Mouse (Mus musculus) intestine, embryonic 14.5 days (tissue): ENCODE measurements around the gene Prpf6. TPM values are rescaled to one million over a fixed set of nuclear protein-coding genes. Genes with fewer than 3 reads are reported as not detected.

Experiments used
- ATAC-seq: fragments of 200-750 bp; cut with Nextera tagmentation; replicated peaks from 2 replicates; pipeline ENCODE4 v1.8.0; 2017; ENCODE audit warnings: low read depth, moderate number of reproducible peaks, moderate TSS enrichment, moderate library complexity; ENCODE audit not compliant: low FRiP score, low TSS enrichment
- DNase-seq: peaks from one replicate; pipeline ENCODE4 v3.0.0-alpha.2; 2018; ENCODE audit warnings: low spot score
- H3K27ac ChIP-seq: fragments of 300-500 bp; sonication (generic); 2 replicates; pipeline ENCODE4 v1.5.1; 2014; ENCODE audit warnings: low read depth, mild to moderate bottlenecking, control low read depth
- H3K27me3 ChIP-seq: fragments of 300-500 bp; sonication (generic); replicated peaks from 2 replicates; pipeline ENCODE4 v1.6.1; 2014; ENCODE audit warnings: low read length, control low read depth; ENCODE audit not compliant: control insufficient read depth, insufficient read depth
- H3K36me3 ChIP-seq: fragments of 300-500 bp; sonication (generic); 2 replicates; pipeline ENCODE4 v1.6.1; 2014; ENCODE audit warnings: low read length, control low read depth; ENCODE audit not compliant: control insufficient read depth, insufficient read depth
- H3K4me1 ChIP-seq: fragments of 300-500 bp; sonication (generic); replicated peaks from 2 replicates; pipeline ENCODE4 v1.6.1; 2014; ENCODE audit warnings: low read length, control low read depth, mixed read lengths; ENCODE audit not compliant: control insufficient read depth, insufficient read depth
- H3K4me2 ChIP-seq: fragments of 300-500 bp; sonication (generic); 2 replicates; pipeline ENCODE4 v1.6.1; 2014; ENCODE audit warnings: low read length
- H3K4me3 ChIP-seq: fragments of 300-500 bp; sonication (generic); 2 replicates; pipeline ENCODE4 v1.5.1; 2014; ENCODE audit warnings: low read depth, low read length, control low read depth, mixed read lengths
- H3K9ac ChIP-seq: fragments of 300-500 bp; sonication (generic); 2 replicates; pipeline ENCODE4 v1.6.1; 2014; ENCODE audit warnings: mild to moderate bottlenecking, low read length
- H3K9me3 ChIP-seq: fragments of 300-500 bp; sonication (generic); 2 replicates; pipeline ENCODE4 v1.6.1; 2016; ENCODE audit warnings: low read length, control low read depth; ENCODE audit not compliant: control insufficient read depth
- WGBS: fragments of 180-500 bp; shearing (Covaris S2); extraction: QIAGEN DNeasy Blood & Tissue Kit; methylation state at CpG from one replicate; pipeline ENCODE4 v1.1.7; 2014; 5-methylcytosine and 5-hydroxymethylcytosine counted together
- polyA plus RNA-seq: library from polyadenylated mRNA; unstranded; fragments of >200 nt; fragmentation: Nextera tagmentation; extraction: Ambion mirVana; gene quantifications from 2 replicates; pipeline ENCODE4 v1.2.1, GENCODE M21; 2014

Gene Prpf6
- polyA plus RNA-seq, 1 experiment from 2014 or later = 53.6 TPM

DNA sequence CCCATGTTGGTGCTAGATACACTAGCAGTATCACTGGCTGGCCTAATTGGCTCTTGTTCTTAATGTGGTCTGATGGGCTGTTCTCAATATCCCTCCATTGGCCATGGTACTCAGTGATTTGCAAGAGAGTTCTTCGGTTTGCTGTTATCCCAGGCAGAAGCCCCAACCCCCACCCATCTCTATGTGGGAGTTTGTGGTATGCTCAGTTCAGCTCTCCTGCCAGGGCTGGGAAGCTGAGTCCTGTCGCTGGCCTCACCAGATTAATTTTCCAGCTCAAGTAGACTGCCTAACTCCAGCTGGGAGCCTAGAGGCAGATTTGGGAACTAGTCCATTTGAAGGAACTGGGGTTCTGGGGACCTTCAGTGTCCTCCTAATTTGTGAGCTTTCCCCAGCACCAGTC, 65.8 kb downstream of the Prpf6 start:
- no peak for ATAC-seq
- H3K4me2 ChIP-seq = no peak overlapping the region
- H3K4me3 ChIP-seq = no peak overlapping the region
- H3K36me3 ChIP-seq = peaks cover 48% of the 10 kb centered on the region
- H3K9me3 ChIP-seq = no peaks in the 10 kb centered on the region
- no peak for DNase-seq
- 70% methylated on average over 2 of the region's 2 CpGs for WGBS
- no peak overlapping the region for H3K27ac ChIP-seq
- H3K4me1 ChIP-seq = no peaks in the 10 kb centered on the region
- no peak overlapping the region for H3K9ac ChIP-seq
- no peaks in the 10 kb centered on the region for H3K27me3 ChIP-seq

DNA sequence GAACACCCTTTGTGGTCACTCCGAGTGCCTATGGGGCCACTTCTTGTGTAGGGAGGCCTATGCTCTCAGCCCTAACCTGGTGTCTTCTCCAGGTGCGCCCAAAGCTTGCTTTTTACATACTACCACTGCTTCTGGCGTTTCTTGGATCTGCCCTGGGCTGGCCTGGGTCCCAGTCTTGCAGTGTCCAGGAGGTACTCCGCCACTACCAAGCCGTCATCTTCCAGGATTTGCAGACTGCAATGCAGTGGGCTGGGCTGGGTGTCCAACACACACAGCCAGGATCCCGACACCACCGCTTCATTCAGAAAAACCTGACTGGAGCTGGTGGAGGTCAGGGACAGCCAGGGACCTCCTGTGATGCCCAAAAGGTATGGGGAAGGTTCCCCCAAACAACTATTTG, 66.9 kb downstream of the Prpf6 start:
- peaks cover 37% of the 10 kb centered on the region for H3K36me3 ChIP-seq
- no peak for ATAC-seq
- 83% methylated on average over 7 of the region's 7 CpGs for WGBS
- no peak overlapping the region for H3K4me2 ChIP-seq
- no peak overlapping the region for H3K27ac ChIP-seq
- no peak overlapping the region for H3K9ac ChIP-seq
- DNase-seq = no peak
- H3K4me3 ChIP-seq = no peak overlapping the region
- no peaks in the 10 kb centered on the region for H3K27me3 ChIP-seq
- H3K9me3 ChIP-seq = no peaks in the 10 kb centered on the region
- no peaks in the 10 kb centered on the region for H3K4me1 ChIP-seq

DNA sequence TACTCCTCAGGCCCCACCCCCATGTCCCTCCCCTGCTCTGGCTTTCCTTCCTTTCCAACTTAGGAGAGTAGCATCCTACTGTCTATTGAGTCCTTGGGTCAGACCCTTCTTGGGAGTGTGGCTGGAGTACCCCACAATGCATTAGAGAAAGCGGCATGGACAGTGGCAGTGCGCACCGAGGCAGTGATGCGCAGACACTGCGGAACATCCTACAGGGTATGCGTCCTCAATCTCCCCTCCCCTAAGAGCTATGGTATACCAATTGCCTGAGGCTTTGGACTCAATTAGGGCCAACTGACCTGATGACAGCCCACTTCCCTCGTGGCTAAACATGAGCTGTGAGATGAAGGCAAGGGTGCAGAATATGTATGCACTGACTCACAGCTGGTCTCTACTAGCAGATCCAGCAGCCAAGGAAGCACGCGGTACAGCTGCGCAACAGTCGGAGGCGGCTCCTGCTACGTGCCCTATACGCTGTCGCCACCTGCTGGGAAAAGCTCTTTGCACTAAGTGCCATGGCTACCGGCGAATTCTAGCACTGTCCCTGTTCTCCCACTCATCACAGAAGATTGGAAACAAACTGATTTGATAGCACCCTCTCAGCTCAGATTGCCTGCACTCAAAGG, 67.4 kb downstream of the Prpf6 start:
- ATAC-seq (peak; percentile 41), DNase-seq (peak; percentile 73)
- Histone ChIP-seq H3K4me1 (no peaks in the 10 kb centered on the region), H3K9ac (no peak overlapping the region), H3K27ac (no peak overlapping the region), H3K36me3 (peaks cover 32% of the 10 kb centered on the region), H3K9me3 (no peaks in the 10 kb centered on the region), H3K4me2 (no peak overlapping the region), H3K4me3 (no peak overlapping the region), H3K27me3 (no peaks in the 10 kb centered on the region)
- 46% methylated on average over 17 of the region's 17 CpGs for WGBS

DNA sequence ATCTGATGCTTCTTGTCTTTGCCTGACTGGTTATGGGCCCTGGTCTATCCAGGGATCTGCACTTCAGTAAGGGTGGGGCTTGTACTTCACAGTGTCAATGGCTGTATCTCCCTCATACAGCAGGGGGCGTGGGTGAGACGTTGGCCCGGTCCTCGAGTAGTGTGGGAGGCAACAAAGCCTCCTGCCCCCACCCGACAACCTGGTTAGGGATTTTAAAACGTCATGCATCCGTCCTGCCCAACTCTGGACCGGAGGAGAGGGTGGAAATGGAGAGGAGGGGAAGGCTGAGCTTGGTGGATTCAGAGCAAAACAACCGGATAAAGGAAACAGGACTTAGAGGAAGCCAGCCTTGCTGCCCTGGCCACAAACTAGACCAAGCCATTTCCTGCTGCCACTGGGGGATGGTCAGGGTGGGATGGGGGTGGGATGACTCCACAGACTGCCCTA, 68.0 kb downstream of the Prpf6 start:
- H3K9me3 ChIP-seq = no peaks in the 10 kb centered on the region
- H3K27me3 ChIP-seq = no peaks in the 10 kb centered on the region
- no peak overlapping the region for H3K9ac ChIP-seq
- 13% methylated on average over 9 of the region's 9 CpGs for WGBS
- peak; percentile 82 for DNase-seq
- peaks cover 26% of the 10 kb centered on the region for H3K36me3 ChIP-seq
- H3K27ac ChIP-seq = no peak overlapping the region
- H3K4me1 ChIP-seq = no peaks in the 10 kb centered on the region
- no peak overlapping the region for H3K4me3 ChIP-seq
- peak; percentile 73 for ATAC-seq
- H3K4me2 ChIP-seq = no peak overlapping the region

DNA sequence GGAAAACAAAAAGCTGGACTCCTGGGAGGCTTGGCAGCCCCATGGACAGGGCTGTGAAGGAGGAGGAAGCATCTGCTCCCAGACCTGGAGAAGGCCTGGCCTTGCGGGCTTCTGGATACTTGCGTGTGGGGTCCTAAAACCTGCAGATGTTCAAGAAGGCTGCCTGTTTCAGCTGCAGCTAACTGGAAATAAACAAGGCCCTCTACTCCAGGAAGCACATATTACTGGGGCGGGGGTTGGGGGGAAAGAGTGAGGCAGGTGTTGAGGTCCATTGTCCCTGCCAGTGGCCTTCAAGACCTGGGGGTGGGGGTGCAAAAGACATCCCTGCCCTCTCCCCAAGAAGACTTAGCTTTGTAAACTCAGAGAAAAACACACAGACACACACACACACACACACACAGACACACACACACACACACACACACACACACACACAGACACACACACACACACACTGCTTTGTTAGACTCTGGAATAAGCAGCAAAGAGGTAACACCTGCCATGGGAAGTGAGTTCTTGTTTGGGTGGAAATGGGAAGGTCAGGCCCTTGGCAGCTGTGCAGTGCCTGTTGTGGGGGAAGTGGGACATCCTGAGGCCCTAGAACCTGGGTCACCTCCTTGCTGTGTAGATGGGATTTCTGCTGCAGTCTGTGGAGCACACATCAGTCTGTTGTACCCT, 71.1 kb downstream of the Prpf6 start:
- whole genome bisulfite sequencing = 87% methylated on average over 3 of the region's 3 CpGs

DNA sequence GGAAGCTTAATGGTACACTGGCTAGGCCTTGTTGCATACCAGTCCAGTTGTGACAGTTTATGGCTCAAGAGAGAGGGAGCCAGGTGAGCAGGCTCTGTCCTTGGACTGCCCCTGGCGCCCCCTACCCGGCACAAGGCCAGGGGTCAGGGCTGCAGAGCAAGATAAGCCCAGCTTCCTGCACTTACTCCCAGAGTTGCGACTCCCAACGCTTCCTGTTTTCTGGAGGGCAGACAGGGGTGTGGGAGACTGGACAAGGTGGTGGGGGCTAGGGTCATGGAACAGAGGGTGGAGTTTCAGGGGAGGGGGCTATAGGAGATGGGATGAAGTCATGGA, 71.6 kb downstream of the Prpf6 start:
- H3K27ac ChIP-seq = no peak overlapping the region
- 17% methylated on average over 4 of the region's 4 CpGs for WGBS
- H3K27me3 ChIP-seq = peaks cover 7% of the 10 kb centered on the region
- H3K4me2 ChIP-seq = no peak overlapping the region
- H3K9ac ChIP-seq = no peak overlapping the region
- no peaks in the 10 kb centered on the region for H3K4me1 ChIP-seq
- H3K9me3 ChIP-seq = no peaks in the 10 kb centered on the region
- no peak overlapping the region for H3K4me3 ChIP-seq
- H3K36me3 ChIP-seq = no peaks in the 10 kb centered on the region
- ATAC-seq = no peak
- DNase-seq = no peak

More for the DNA sequence above, 71.1 kb downstream of the Prpf6 start:
- no peaks in the 10 kb centered on the region for H3K36me3 ChIP-seq
- no peak overlapping the region for H3K9ac ChIP-seq
- H3K4me3 ChIP-seq = no peak overlapping the region
- peak overlapping the region; percentile 27; the same call in 1 of the 2 replicates for H3K27ac ChIP-seq
- no peaks in the 10 kb centered on the region for H3K4me1 ChIP-seq
- no peak overlapping the region for H3K4me2 ChIP-seq
- DNase-seq = no peak
- no peak for ATAC-seq
- H3K9me3 ChIP-seq = no peaks in the 10 kb centered on the region
- peaks cover 2% of the 10 kb centered on the region; the same call in 1 of the 2 replicates for H3K27me3 ChIP-seq

DNA sequence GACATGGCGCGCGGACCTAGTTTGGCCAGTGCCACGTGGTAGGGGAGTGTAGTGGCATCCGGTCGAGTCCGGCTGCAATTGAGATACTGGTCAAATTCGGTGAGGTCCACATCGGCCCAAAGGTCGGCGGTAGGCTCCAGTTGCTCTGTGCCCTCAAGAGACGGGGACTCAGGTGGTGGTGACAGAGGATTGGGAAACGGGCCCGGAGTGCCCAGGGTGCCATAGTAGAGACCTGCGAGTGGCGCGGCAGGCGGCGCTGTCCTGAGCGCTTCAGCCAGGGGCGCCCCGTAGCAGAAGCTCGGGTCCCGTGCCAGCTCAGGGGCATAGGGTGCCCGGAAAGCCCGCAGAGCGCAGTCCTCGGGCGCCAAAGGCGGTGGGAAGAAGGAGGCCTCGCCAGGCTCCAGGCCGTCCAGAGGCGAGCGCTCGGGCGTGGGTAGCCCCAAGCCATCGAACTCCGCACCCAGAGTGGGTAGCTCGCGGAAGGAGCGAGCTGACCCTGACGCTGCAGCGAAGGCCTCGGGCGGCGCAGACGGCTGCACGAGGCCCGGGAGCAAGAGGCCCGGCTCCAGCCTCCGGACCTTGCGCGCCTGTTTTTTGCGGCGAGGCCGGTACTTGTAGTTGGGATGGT, 78.7 kb downstream of the Prpf6 start:
- Histone ChIP-seq H3K27me3 (peaks cover 64% of the 10 kb centered on the region), H3K9ac (peak overlapping the region; percentile 38; the same call in 1 of the 2 replicates), H3K4me1 (peaks cover 1% of the 10 kb centered on the region; the same call in 1 of the 2 replicates), H3K9me3 (no peaks in the 10 kb centered on the region), H3K27ac (no peak overlapping the region), H3K36me3 (no peaks in the 10 kb centered on the region), H3K4me3 (peak overlapping the region; percentile 47), H3K4me2 (peak overlapping the region; percentile 68)
- ATAC-seq (no peak), DNase-seq (peak; percentile 63)
- WGBS = 5% methylated on average over 56 of the region's 56 CpGs

DNA sequence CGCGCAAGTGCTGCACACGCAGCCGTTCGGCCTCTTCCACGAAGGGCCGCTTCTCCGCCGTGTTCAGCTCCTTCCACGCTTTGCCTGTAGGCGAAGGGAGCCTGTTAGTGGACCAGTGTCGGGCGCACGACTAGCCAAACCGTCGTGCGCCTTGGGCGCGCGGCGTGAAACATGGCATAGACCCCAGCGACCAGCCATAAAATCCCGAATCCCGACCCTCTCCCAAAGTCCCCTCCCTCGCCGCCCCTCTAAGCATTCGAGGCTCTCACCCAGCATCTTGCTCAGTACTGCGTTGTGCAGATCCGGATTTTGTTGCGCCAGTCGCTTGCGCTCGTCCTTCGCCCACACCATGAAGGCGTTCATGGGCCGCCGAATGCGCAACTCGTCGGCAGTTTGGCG, 79.2 kb downstream of the Prpf6 start:
- 1% methylated on average over 41 of the region's 41 CpGs for WGBS

More for the DNA sequence above, 79.2 kb downstream of the Prpf6 start:
- Histone ChIP-seq H3K9ac (peak overlapping the region; percentile 38; the same call in 1 of the 2 replicates), H3K4me1 (peaks cover 5% of the 10 kb centered on the region; the same call in 1 of the 2 replicates), H3K4me2 (peak overlapping the region; percentile 68), H3K36me3 (no peaks in the 10 kb centered on the region), H3K9me3 (no peaks in the 10 kb centered on the region), H3K27me3 (peaks cover 64% of the 10 kb centered on the region), H3K4me3 (peak overlapping the region; percentile 47), H3K27ac (no peak overlapping the region)
- DNase-seq (peak; percentile 67), ATAC-seq (no peak)
